Mouse (Mus musculus) cerebellum, adult 11 months (tissue): ENCODE results near the gene Artn.

Source experiments
- DNase-seq: peaks from one replicate; pipeline ENCODE4 v3.0.0; 2022

Gene Artn

DNA sequence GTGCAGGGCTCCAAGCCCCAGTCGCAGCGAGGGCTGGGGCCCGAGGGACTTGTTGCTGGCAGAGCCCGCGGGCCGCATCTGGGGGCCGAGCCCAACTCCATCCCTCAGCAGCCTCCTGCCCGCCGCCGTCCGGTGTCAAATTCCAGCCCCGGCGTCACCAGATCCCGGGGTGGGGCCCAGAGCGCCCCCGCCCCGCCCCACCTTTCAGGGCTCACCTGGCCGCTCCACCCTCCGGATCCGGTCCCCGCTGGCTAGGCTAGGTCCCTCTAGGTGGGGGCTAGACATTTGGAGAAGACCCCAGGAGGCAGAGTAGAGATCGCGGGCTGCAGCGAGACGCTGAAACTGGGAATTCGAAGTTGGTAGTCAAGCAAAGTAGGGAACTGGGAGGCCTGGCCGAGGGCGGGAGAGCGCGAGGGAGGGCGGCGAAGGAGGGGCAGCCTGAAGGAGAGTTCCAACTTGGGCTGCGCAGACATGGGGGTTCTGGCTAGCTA, at the start of gene Artn:
Gene Artn, minus strand, starts transcription at position 373 of the 491 bp plus-strand sequence.
- no peak for DNase-seq

DNA sequence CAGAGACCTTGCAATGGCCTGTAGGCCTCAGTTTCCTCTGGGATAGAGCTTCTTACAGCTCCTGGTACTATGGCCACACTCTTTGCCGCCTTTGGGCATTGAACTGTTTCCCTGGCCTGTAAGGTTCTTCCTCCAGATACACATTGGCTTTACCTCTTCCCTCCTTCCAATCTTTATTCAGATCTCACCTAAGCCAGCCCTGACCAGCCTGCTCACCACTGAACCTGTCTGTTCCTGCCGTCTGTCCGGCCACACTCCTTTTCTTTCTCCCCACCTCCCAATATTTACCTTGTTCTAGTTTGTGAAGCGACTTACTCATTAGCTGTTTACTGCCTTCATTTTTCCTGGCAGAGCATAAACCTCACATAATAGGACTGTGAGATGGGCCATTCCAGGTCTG, 49.6 kb upstream of the Artn start:
- DNase-seq = no peak

DNA sequence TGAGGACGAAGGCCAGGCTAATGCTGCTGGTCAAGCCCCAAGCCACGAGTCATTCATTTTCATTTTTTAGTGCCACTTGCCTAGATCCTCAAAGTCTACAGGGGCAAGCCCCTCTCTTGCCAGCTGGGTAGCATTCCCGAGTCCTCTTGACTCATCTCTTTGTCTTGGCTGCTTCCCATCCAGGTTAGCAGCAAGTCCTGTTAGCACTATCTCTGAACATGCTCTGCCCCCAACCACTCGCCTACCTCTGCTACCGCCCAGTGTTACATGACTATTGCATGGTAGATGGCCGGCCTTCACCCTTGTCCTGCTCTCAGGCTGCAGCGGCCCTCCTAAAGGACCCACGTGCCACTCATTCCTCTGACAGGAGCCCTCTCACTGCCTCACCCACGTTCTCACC, 48.7 kb upstream of the Artn start:
- DNase-seq = no peak

DNA sequence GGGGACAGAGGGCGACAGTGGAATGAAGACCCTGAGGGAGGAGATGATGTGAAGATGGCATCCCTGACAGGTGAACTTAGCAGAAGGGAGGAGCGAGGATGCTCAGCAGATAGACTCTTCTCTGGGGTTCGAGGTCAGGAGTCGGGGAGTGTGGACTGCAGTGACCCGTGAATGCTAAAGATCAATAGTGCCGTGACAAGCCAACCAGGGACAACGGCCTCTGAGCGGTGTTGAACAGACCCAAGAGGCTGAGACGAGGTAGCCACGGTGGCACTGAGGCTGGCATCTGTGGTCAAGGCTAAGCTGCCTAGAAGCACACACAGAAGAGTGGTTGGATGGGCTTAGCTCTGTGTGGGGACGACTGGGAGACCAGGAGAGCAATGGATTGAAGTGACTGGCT, 48.3 kb upstream of the Artn start:
- no peak for DNase-seq

DNA sequence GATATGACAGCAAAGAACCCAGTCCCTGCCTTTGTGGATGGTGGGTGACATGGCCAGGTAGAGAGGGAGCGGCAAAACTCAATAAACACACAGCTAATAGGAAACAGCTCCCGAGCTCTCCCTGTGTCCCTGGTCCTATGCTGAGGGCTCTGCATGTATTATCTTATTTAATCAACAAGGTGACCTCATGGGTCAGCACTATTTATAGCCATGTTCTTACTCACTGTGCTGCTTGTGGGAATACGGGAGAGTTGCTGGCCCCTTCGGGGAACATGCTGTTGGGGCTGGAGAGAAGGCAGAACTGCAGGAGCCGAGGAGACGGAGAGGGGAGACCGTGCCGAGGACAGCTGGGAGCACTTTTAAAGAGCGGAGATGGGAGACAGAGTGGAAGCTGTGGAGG, 47.8 kb upstream of the Artn start:
- DNase-seq = no peak

DNA sequence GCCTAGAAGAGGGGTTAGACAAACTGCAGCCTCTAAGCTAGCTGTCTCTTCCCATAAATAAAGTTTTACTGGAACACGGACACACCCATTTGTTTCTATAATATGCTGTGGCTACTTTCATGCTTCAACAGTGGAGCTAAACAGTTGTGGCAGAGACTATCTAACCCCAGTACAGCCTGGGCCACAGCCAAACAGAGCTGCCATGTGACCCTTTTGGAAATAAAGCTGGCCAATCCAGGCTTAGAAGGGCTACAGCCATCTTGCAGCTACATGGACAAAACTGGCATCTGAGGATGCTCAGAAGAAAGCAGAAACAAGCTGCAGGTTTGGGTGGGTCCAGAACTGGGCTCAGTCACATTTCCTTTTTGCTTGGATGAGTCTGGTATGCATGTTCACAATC, 46.3 kb upstream of the Artn start:
- no peak for DNase-seq

DNA sequence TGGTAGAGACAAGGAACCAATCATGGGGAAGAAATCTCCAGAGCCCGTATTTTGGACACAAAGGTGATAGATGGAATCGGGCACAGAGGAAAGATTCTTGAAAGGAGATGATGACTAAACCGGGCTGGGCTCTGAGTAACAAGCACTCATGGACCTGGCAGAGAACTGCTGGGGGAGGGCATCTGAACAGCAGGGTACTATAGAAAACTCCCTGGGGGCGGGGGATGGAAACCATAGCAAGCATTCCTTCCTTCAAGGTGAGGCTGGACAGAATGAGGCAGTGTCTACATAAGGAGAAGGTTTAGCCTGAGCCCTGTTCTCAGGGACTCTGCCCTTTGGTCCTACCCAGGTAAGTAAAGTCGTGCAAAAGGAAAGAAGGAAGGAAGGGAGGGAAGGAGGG, 45.2 kb upstream of the Artn start:
- DNase-seq = no peak

DNA sequence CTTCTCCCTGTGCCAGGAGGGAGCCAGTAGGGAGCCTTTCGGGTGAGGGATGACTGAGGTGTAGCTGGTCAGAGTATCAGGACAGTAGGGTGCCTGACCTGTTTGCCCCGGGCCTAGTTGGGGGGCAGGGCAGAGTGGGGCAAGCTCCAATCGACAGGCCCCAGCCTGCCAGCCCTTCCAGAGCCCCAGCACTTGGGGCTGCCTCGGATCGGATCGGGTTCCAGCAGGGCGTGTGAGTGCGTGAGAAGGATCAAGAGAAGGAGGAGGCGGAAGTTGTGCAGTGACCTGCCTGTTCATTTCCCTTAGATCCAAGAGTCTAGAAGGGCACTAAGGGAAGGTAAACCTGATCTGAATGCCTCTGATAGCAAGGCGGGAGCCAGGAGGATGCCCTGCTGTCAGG, 43.4 kb upstream of the Artn start:
- no peak for DNase-seq

DNA sequence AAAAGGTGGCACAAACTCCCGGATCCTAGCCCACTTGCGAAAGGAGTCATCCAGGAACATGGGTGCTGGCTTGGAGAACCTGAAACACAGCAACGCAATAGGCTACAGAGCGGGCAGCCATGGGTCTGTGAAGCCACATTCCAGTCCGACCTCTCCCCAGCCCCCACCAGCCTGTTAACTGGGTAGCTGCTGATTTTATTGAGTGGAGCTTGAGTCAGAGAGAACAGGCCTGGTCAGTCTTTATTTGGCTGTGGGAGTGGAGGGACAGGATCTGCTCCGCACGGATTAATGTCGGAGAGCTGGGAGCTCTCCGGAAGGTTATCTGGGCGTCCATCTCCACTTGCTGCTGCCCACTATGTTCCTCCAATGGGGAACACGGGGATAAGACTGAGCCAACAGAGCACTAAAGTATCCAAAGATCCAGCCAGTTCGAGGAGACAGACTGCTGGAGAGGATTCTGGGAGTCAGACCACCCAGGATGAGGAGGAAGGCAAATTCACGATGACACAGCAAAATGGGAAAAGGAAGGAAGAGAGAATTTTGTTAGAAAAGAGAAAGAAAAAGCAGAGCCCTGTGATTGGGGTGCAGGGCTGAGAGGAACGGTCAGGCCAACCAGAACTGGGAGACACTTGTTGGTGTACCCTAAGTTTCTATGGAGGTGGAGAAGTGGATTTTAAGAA, 34.9 kb upstream of the Artn start:
- no peak for DNase-seq

DNA sequence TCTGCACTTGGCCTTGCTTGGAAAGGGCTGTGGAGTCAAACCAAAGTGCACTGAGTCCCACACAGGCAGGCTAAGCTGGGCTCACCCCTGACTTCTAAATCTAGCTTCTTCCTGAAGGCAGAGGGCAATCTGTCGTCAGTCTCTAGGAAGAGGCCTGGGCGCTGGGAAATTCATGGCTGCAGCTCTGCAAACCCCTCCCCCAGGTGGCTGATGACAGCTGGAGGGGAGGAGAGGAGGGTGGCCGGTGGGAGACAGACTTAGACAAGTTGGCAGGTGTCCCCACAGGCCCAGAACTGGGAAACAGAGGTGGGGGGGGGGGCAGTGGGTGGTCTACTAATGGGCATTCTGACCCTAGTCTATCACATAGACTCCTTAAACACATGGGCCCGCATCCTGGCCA, 27.9 kb upstream of the Artn start:
- DNase-seq = no peak

DNA sequence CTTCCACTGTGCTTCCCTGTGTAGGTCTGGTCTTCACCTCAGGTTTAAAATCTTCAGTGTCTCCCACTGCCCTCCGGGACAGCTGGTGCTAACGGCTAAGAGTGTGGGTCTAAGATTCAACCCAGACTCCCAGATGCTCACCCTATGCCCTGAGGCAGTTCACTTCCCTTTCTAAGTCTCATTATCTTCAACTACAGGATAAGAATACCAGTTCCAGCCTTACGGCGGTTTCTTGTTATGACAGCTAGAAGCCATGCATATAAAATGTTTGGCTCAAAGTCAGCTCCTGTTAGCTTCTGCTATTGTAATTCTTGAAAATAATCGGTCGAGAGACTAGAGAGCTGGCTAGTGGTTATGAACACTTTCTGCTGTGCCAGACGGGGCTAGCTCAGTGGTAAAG, 17.9 kb upstream of the Artn start:
- DNase-seq = no peak

DNA sequence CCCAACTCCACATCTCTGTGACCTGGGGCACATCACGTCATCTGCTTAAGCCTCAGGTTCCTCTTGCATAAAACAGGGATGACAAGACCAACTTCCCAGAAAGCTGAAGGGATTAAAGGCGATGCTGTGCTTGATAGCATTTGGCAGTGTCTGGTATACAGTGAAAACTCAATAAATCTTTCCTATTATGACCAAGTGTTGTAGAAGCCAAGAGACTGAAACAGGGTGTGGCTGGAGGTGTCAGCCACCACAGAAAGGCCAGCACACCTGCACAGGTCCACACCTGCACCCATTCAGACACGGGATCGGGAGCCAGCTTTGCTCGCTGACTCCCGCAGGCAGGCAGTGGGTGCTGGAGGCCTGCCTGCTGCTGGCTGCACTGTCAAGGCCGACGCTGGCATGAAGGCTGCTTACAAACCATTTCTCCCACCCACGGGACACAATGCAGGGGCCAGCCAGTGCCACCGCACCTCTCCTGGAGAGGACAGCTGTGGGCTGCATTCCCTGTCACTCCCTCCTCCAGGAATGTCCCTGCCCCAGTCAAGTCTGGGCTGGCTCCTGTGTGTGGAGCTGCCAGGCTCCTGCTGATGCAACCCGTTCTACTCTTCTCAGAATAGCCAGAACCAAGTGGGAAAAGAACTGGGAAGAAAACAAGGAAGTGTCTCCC, 17.2 kb upstream of the Artn start:
- DNase-seq = no peak

DNA sequence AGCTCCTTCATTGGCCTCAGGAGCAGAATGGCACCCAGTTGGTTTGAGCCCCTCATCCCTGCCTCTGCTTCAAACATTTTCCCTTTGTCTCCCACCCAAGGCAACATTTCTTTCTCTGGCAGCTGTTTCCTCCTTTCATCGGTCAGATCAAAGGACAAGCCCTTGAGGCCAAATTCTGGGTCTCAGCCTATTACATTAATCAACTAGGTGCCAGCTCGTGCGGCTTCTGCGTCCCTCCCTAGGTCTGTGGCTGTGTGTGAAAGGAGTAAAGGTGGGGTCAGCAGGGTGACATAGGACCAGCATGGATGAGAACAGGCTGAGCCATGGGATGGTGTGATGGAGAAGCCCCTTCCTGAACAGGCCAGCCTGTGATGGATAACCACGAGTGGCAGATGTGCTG, 13.8 kb upstream of the Artn start:
- no peak for DNase-seq

DNA sequence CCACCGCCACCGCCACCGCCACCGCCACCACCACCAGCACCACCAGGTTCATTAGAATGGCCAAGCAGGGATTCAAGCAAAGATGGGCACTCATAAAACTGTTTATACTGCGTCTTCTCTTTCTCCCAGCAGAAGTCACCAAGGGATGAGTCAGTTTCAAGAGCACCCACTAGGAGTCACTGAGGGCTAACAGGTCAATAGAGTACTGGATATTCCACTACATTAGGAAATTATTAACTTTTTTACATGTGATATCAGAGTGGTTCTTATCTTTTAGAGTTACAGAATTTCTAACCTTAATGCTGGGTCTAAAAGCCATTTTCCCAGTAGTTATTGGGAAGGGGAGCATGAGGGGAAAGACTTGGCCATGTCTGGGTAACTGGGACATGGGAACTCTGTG, 7.4 kb upstream of the Artn start:
- no peak for DNase-seq

DNA sequence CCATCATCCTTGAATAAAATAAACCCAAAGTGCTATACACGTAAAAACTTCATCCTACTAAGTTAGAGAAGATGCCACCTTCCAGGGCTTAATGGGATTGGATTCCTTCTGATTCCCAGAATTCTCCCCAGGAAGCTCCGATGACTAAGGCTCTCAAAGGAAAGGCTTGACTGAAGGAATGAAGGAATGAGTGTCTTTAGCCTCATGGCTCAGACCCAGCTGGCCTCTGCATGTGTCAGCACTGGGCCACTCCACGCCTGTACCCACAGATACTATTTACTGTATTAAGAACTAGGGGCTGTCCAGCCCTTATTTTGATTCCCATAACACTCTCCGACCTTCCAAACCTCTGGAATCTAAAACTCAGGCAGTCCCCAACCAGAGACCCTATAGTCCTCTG, 4.5 kb upstream of the Artn start:
- DNase-seq = no peak

DNA sequence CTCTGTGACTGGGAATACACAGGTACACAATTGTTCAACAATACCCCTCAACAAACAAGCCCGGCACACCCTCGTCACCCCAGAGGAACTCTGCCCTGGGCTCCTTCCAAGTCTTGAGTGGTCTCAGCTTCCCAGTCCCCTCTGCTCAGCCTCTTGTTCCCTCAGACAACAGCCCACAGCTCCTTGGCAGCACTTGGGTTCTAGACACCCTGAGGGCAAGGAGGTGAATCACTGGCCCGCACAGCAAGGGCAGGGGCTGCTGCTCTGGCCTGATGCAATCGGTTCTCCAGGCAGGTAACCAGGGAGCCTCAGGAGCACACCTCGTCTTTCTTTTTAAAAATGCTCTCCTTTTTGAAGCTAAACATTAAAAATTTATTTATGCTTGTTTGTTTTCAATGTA, 3.7 kb upstream of the Artn start:
- DNase-seq = no peak

DNA sequence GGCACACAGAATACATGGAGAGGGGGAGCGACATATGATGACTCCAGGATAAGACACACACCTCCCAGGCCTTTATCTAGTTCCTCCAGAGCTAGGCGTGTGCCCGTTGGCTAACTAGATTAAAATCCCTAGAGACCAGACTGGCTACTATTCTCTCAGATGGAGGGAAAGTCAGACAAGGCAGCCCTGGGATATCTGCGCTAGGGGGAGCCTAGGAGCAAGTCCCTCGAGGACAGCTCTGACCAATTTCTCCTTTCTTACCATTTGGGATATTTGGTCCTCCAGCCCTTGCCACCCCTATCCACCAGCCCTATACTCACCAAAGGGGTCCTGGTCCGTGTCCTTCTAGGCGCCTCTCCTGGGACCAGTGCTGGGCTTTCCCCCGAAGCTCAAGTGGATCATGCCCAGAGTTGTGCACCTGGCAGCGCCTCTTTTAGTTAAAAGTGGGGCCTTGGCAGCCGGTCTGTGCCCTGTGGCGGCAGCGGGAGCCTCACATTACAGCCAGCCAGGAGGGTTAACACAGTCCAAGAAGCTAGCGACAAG, 793 bp downstream of the Artn start:
- no peak for DNase-seq

DNA sequence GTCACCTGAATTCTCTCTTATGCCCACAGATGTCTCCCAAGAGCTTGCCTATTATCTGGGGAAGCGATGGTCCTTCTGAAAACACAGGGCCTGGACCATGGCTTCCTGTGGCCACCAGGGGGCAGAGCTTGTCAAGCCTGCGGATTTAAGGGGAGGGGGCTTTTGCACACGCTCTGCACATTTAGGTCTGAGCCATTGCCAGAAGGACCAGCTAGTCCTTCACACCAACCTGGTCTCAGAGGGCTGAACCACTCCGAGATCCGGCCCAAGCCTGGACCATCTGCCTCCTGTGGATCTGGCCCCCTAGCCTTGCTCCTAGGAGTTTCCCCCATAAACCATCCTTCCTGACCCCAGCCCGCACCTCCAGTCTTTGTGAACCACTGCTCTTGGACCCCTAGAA, 1.3 kb downstream of the Artn start:
- no peak for DNase-seq

DNA sequence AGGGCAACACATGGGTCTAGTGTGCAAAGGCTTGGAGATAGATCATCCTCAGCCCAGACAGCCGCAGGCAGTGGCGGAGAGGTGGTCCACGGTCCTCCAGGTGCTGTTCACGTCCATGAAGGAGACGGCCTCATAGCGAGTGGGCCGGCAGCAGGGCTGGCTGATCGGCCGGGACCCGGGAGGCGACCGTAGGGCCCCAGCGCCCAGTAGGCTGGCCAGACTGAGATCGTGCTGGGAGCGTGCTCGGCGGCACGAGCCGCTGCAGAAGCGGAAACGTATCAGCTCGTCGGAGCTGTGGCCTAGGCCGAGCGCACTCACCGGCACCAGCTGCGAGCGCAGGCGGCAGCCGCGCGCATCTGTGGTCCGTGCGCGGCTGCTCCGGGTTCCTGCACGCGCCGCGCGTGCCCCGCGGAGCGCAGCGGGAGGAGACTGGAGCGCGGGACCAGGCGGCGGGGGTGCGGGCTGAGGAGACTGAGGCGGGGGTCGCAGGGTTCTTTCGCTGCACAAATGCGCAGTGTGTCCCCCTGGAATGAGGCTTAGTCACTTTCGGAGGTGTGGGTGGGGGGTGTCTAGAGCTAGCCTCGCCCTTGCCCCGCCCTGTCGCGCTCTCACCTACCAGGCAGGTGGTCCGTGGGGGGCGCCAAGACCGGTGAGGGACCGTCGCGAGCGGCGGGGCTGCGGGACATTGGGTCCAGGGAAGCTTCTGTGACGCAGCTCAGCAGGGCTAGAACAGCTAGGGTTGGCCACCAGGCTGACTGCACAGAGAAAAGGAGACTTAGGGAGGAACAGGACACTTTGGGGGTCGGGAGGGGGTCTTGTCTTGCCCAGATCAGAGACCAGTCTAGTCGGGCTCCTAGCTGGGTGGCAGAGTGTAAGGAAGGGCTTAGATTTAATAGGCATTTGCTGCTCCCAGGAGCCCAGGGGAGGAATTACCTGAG, 2.7 kb downstream of the Artn start:
- peak; percentile 41 for DNase-seq

DNA sequence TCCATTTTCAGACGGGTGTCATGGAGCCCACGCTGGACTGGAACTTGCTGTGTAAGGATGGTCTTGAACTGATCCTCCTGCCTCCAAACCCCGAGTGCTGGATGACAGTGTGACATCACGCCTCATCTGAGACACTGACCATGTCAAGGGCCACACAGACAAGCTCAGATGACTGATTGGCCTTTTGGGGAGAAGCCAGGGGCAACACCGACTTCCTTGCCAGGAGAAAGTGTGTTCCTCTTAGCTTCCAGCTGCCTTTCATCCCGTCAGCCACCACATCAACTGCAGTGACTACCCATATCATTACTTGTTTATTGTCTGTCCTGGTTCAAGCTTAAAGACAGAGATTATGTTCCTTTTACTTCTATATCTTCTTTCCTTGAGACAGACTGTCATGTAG, 4.6 kb downstream of the Artn start:
- DNase-seq = no peak

DNA sequence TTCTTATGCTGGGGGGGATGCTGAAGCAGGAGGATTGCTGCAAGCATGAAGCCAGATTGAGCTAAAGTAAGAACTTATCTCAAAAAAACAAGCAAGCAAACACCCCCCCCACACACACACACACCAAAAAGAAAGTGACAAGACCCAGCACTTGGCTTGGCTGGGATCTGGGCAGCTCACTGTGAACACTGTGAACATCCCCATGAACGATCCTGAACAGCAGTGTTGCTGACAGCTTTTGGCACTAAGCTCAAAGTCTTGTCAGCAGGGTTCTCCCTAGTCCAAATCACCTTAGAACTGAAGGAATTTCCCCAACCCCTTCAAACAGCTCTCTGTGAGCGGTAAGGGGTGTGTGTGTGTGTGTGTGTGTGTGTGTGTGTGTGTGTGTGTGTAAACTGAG, 6.1 kb downstream of the Artn start:
- DNase-seq = no peak

DNA sequence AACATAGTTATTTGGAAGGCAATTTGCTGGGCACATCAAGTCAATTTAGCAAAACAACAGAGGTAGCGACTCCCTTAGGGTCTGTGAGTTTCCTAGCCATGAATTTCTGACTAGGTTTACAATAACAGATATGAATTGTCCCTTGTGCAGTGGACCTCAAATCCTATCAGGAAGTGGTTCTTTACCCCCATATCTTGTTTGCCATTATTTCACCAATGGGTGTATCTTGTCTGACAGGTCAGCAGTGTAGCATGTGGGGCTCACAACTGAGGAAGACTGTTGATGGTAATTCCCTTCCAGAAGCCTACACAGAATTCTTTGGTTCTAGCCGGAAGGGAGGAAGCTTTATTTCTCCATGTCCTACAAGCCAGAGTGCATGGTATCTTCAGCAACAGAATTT, 8.2 kb downstream of the Artn start:
- no peak for DNase-seq

DNA sequence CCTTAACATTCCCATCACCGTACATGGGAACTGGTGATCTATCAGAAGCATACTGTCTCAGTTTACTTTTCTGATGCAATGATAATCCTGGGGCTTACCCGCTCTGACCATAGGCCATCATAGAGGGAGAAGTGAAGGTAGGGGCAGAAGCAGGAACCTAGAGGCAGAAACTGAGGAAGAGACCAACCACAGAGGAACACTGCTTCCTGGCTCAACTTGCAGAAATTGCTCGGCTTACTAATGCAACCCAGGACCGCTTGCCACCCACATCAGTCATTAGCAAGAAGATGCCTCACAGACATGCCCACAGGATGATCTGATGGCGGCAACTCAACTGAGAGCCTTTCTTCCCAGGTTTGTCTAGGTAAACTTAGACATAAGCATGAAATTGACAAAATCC, 10.8 kb downstream of the Artn start:
- DNase-seq = no peak

DNA sequence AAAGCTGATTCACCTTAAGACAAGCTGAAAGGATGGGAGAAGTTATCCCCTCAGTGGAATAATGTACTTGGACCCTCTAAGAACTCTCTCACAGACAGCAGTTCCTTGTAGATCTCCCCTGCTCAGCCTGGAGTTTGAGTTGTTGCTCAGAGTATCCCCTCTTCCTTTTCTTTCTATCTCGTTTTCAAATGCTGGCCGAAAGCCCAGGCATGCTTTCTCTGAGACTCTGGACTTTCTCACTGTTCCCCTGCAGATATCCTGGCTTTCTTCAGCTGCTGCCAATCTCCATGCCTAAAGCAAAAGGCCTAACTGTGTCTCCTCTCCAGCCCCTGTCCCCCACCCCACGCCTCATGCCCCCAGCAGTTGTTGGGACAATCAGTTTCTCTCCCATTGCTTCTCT, 11.3 kb downstream of the Artn start:
- no peak for DNase-seq
